Mouse (Mus musculus): ENCODE measurements around the gene Gadd45b.

Gadd45b gene

DNA sequence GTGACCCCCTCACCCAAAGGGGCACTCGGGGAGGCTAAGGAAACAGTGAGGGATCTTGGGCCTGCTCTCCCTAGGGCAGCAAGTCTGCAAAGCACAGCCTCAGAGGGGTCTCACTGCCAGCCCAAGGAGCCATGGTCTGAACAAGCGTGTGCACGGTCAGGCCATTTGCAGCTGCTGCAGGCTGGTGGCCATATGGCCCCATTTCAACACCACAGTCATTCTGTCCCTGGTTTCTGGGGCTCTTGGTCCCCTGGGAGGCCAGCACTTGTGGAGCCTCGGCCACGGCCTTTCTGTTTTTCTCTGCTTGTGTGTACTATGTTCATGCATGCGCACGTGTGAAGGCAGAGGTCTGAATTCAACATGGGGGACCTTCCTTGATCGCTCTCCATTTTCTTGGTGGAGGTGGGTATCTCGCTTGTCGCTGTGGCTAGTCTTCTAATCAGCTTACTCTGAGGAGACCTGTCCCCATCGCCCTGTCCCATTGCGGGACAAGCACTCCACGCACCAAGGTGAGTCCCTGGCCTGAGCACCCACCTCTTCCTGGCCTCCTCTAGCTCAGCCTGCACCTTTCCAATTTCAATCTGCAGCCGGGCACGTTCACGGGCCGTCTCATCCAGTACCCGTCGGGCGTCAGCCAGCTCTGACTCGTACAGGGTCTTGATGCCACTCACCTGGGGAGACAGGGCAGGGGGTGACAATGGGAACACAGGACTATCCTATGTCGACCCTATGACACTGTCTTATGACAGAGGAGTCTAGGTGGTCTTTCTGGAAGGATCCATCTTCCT is 20.3 kb upstream of the Gadd45b start:
- DNase-seq, result no peak

DNA sequence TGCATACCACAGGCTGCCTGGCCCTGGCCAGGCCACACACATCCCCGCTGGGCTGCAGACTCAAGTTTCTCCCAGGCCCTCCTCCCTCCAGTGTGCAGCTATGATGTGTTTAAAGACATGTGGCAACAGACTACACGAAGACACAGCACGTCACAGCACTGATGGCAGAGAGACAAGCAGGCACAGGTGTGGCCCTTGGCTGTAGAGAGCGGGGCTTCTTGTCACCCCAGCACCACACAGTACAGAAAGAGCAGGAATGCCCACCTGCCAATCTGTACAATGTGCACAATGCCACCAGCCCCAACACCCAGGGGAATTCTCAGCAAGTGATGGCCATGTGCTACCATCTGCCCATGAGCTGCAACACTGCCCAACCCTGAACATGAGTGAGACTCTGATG is 18.5 kb upstream of the Gadd45b start:
- no peak for DNase-seq

DNA sequence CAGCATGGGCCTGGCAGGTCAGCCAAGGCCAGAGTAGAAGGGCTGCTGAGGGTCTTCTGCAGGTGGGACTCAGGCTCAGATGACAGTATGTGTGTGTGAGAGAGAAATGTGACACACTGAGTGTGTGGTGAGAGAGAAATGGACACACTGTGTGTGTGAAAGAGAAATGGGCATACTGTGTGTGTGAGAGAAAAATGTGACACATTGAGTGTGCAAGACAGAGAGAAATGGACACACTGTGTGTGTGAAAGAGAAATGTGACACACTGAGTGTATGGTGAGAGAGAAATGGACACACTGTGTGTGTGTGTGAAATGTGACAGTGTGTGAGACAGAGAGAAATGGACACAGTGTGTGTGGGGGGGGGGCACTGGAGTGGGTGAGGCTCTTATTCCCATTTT is 18.0 kb upstream of the Gadd45b start:
- no peak for DNase-seq

DNA sequence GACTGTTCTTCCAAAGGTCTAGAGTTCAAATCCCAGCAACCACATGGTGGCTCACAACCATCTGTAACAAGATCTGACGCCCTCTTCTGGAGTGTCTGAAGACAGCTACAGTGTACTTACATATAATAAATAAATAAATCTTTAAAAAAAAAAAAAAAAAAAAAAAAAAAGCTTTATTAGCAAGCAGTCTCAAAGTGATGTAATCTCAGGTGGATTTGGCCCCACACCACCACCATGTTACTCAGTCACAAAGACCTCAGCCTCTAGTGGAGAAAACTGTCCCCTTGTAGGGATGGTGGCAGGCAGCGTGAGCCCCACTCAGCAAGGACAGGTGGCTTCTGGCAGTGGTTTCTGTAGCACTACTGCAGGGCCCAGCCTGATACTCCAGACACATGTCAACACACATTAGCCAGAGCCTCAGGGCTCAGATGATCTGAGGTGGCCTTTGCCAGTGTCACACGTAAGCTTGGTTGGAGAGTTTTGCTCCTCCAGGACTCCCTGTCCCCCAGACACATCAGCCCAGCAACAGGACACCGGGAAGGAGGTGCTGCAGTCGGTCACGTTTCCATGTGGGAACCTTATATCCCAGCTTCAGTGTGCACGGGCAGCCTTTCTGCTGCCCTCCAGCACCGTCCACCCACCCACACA is 16.4 kb upstream of the Gadd45b start:
- no peak for DNase-seq

- DNase-seq, result peak; percentile 12
Observed at GRCm38 (mm10) chr10:80914253-80914656, 15.6 kb upstream of the Gadd45b start.

GRCm38 (mm10) chr10:80915260-80915659 is 14.6 kb upstream of the Gadd45b start:
- no peak for DNase-seq

DNA sequence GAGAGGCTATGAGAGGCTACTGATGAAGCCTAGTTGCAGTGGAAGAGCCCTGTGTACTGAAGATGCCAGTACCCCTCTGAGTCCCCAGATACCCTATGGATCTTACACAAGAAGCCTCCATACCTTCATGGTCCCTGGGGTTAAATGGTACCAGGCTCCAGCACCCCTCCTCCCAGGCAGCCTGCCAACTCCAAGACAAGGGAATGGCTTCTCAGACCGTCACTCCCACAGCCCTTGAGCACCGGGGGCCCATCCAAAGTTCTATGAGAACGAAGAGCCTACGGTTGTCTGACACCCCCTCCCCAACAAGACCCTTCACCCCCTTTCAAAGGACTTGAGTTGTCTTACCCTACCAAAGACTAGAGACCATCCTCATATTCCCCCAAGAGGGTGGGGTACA is 14.1 kb upstream of the Gadd45b start:
- DNase-seq, result no peak

- peak; percentile 40 for DNase-seq
Observed at GRCm38 (mm10) chr10:80917336-80917778, 12.5 kb upstream of the Gadd45b start.

- peak; percentile 77 for DNase-seq
Observed at GRCm38 (mm10) chr10:80917779-80918434, 12.0 kb upstream of the Gadd45b start, which contains the start of gene Lmnb2. Gene Lmnb2, minus strand, starts transcription at chr10:80918245.

- DNase-seq, result peak; percentile 70
Observed at GRCm38 (mm10) chr10:80921923-80922322, 8.0 kb upstream of the Gadd45b start.

DNA sequence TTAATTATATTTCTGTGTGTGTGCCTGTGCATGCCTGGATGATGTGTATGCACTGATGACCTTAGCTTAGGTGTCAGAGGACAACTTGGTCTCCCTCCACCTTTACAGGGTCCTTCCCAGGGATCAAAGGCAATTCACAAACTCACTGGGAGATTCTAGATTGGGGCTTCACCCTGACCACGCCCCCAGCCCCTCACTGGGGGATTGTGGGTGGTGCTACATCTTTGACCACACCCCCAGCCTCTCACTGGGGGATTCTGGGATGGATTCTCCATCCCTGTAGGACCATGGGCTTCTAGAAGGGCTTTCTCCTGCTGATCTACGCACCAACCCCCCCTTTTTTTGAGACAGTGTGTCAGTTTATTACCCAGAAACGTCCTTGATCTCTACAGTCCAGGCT is 4.4 kb upstream of the Gadd45b start:
- no peak for DNase-seq

DNA sequence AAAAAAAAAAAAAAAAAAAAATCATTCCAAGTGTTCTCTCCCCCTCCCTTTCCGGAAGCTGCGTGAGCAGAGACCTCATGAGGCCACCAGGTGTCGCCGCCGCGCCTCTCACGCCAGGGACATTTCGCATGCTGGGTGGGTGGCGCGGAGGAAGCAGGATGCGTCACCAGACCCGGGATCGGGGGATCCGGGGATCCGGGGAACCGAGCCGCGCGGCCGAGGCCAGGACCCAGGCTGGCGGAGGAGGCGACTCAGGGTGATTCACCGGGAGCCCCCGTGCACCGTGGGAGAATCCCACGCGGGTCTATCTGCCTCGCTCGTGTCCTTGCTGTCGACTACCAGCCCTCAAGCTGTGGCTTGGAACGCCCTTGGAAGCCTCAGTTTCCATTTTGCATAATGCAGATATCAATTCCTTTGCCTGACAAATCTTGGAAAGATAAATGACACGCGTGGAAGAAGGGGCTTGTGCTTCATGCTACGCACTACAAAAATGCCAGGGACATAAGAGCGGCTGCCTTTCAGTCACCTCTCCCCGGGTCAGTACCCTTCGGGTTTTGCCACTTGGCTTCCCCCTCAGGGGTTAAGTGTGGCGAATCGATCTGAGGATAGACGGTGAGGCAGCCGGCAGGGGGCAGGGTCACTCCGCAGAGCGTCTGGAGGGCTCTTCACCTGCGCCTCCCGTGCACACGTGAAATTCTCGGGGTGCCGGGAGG is 1.1 kb upstream of the Gadd45b start:
- DNase-seq, result peak; percentile 96

DNA sequence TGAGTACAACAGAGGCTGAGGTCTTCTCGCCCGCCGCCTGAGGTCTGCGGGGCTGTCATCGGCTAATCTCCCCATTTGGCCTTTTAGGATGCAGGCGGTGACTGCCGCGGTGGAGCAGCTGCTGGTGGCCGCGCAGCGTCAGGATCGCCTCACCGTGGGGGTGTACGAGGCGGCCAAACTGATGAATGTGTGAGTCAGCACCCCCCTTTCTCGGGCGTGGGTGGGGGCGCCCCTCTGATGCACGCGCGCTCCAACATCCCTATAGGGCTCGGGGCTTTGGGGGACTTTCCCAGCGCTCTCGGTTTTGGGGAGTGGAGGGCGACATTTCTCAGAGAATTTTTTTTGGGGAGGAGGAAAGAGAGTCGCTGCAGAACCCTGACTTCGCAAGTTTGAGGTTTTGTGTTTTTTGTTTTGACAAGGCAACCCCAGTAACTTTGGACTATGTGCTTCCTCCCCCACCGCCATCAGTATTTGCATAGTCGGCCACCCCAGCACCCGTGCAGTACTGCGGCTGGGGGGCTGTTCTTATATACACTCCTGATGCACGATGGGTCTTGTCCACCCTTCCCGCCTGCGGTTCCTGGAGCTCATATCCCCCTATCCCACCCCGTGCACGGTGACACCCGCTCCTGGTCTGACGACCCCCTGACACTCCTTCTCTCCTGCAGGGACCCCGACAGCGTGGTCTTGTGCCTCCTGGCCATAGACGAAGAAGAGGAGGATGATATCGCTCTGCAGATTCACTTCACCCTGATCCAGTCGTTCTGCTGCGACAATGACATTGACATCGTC is 684 bp downstream of the Gadd45b start:
- DNase-seq, result peak; percentile 47

GRCm38 (mm10) chr10:80931153-80931671 is 1.3 kb downstream of the Gadd45b start:
- peak; percentile 42 for DNase-seq

DNA sequence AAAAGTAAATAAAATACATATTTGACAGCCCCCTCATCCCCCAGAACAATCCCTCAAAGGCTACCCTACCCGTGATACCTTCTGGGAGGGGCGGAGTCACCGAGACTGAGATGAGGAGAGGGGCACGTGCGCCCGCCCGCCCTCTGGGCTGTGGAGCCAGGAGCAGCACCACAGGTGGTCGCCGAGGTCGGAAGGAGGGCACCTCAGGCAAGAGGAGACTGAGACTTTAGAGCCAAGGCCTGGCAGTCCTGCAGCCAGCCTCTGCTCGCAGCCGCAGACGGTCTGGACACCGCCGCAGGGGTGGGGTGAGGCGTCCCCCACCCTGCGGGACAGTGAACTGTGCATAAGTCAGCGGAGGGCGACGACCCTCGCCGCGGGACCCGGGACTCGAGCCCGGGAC is 1.8 kb downstream of the Gadd45b start:
- DNase-seq, result no peak

DNA sequence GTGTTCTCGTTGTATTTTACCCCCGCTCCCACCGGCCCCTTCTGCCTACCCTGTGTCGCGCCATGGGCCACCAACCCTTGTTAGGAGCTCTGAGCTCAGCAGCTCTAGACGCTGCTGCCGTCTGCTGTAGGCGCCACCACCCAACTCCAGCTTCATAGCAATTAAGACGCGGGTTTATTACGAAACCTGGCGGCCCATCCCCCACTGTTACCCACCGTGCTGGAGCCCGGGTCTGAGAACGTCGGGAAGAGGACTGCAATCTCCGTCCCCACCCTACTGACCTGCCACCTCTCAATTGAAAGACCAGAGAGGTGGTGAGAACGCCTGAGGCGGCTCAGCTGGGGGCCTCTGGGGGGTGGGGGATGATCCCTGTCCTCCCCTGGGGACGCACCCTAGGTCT is 2.3 kb downstream of the Gadd45b start:
- DNase-seq, result peak; percentile 68

GRCm38 (mm10) chr10:80932700-80933420 is 3.0 kb downstream of the Gadd45b start:
- DNase-seq, result peak; percentile 37

DNA sequence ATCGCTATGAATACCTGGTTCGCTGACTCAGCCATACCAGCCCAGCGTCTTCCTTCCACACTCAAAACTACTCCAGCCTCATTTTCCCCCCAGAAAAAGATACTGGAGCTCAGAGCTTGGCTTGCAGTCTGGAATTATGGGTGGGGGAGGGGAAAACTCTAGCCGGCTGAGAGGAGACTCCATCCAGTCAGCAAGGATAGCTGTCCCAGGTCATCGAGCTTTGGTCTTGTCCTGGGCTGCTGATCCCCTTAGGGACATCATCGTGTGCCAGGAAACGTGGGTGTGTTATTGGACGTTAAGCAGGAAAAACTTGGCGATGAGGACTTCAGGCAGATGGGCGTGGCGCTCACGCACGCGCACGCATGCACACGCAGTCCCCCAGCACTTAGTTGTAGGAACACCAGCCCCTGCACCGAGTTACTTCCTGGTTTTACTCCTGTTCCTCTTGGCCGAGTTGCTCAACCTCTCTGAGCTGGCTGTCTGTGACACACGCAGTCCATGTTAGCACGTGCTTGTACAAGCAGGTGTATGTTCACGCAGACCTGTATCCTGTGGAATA is 3.6 kb downstream of the Gadd45b start:
- DNase-seq, result peak; percentile 79

GRCm38 (mm10) chr10:80934136-80934985 is 4.5 kb downstream of the Gadd45b start:
- peak; percentile 51 for DNase-seq

DNA sequence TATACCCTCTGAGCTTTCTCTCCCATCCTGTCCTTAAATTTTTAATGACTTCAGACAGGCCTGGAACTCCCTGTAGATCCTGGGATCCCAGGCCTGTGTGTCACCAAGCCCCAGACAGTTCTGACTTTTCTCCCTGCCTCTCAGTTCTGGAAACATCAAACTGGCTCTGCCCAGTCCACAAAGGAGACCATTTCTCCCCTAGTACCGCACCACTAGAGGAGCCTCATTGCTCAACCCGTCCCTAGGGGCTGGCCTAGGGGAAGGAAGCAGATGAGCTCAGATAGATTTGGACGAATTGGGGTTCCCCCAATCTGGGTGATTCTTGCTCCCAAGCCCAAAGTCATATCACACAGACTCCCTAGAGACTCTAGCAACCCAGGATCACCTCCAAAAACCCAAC is 5.4 kb downstream of the Gadd45b start:
- no peak for DNase-seq

Measured in lung, postnatal 36 days (tissue).